Mouse (Mus musculus) neural tube, embryonic 15.5 days (tissue): ENCODE measurements at regions not wholly inside any gene's neighbourhood (a gene's known extent, or its start where the extent isn't known, plus 50 kb on each side); places are given as distances from the start of the nearest gene placed in this dataset.
A peak's percentile ranks its signal among the peaks of the same experiment; 100 is the strongest.

ENCODE experiments used
- ATAC-seq: fragments of 200-750 bp; cut with Nextera tagmentation; 2 replicates; pipeline ENCODE4 v1.8.0; 2017; ENCODE audit warnings: mild to moderate bottlenecking, moderate TSS enrichment, moderate library complexity; ENCODE audit not compliant: low FRiP score
- H3K27ac ChIP-seq: fragments of 300-500 bp; sonication (generic); replicated peaks from 2 replicates; pipeline ENCODE4 v1.5.1; 2015; ENCODE audit warnings: mild to moderate bottlenecking, inconsistent platforms
- H3K27me3 ChIP-seq: fragments of 300-500 bp; sonication (generic); replicated peaks from 2 replicates; pipeline ENCODE4 v1.6.1; 2015; ENCODE audit warnings: inconsistent platforms
- H3K36me3 ChIP-seq: fragments of 300-500 bp; sonication (generic); 2 replicates; pipeline ENCODE4 v1.6.1; 2015; ENCODE audit warnings: inconsistent platforms
- H3K4me1 ChIP-seq: fragments of 300-500 bp; sonication (generic); 2 replicates; pipeline ENCODE4 v1.6.1; 2015; ENCODE audit warnings: inconsistent platforms
- H3K4me2 ChIP-seq: fragments of 300-500 bp; sonication (generic); 2 replicates; pipeline ENCODE4 v1.6.1; 2015; ENCODE audit warnings: inconsistent platforms, mild to moderate bottlenecking, moderate library complexity
- H3K4me3 ChIP-seq: fragments of 300-500 bp; sonication (generic); replicated peaks from 2 replicates; pipeline ENCODE4 v1.5.1; 2015; ENCODE audit warnings: mild to moderate bottlenecking, inconsistent platforms
- H3K9ac ChIP-seq: fragments of 300-500 bp; sonication (generic); replicated peaks from 2 replicates; pipeline ENCODE4 v1.6.1; 2015; ENCODE audit warnings: mild to moderate bottlenecking, inconsistent platforms
- H3K9me3 ChIP-seq: fragments of 300-500 bp; sonication (generic); replicated peaks from 2 replicates; pipeline ENCODE4 v1.6.1; 2016; ENCODE audit warnings: inconsistent platforms
- WGBS: fragments of 180-500 bp; shearing (Covaris S2); methylation state at CpG from one replicate; pipeline ENCODE4 v1.1.7; 2015; ENCODE audit warnings: mixed read lengths; 5-methylcytosine and 5-hydroxymethylcytosine counted together

DNA sequence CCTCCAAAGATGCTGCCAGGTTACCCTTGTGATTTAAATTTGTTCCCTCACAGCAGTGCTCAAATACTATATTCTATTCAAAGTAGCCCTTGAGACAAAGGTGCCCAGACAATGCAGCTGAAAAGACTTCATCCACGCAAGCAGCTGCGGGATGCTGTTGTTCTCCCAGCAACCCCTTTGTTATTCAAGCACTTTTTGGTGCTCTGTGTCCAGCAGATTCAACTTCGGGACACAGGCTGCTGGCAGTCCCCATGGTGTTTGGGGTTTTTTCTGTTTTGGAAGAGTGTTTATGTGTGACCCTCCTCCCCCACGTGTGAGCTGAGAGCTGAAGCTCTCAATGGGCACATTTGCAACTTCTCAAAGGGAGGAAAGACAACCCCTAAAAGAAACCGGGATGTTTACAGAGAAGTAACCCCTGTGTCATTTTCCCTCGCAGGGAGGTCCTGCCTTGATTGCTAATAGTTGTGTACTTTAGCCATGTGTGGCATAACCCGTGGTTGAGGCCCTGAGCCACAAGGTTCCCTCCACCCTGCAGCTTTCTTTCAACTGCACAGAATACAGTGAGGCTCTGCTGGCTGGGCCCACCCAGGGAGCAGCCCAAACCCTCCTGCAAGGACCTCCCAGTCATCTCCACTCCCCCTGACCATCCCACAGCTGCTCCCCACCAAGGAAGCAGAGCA is 108.9 kb downstream of the Hsd17b3 start:
- Histone ChIP-seq H3K4me3 (no peak overlapping the region), H3K36me3 (no peaks in the 10 kb centered on the region), H3K27ac (no peak overlapping the region), H3K27me3 (no peaks in the 10 kb centered on the region), H3K4me1 (peaks cover 8% of the 10 kb centered on the region), H3K9me3 (no peaks in the 10 kb centered on the region), H3K9ac (no peak overlapping the region), H3K4me2 (no peak overlapping the region)
- ATAC-seq: no peak
- WGBS: 8% methylated on average over 7 of the region's 7 CpGs

DNA sequence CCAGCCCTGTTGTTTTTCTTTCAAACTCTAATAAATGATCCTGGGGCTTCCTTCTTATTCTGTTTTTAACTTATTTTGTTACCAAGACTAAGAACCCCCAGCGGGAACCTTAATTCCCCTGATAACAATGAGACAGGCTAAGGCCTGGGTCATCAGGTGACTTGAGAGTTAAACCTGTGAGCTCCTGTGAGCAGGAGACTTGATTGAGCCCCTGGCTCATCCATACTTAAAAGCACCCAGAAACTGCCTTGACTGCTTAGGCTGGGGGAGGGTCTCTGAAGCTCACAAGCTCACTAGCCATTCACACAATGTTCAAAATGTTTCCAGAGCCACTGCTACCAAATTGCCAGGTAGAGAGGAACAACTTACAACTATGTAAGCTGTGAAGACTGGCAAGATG is 109.4 kb downstream of the Hsd17b3 start:
- H3K27me3 ChIP-seq: no peaks in the 10 kb centered on the region
- H3K9me3 ChIP-seq: no peaks in the 10 kb centered on the region
- H3K27ac ChIP-seq: no peak overlapping the region
- H3K4me1 ChIP-seq: peaks cover 7% of the 10 kb centered on the region
- ATAC-seq: no peak
- no peak overlapping the region for H3K9ac ChIP-seq
- no peak overlapping the region for H3K4me2 ChIP-seq
- 15% methylated on average over 1 of the region's 1 CpGs for WGBS
- no peaks in the 10 kb centered on the region for H3K36me3 ChIP-seq
- H3K4me3 ChIP-seq: no peak overlapping the region

DNA sequence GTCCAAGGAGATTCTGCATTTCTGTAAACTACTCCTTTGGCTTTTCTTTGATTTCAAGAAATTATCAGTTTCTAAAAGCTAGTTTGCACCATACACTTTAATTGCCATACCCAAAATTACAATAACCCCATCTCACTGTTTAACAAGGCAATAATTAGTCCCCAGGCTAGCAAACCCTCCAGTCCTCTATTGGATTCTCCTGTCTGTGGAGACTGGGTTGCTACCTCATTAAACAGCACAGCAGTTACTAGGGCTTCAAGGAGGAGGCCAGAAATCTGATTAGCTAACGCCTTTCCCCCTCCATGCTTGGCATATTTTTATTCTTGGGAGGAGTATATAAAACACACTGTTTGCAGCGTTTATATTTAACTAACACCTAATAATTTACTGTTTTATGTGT is 119.1 kb downstream of the Hsd17b3 start:
- no peaks in the 10 kb centered on the region for H3K4me1 ChIP-seq
- ATAC-seq: no peak; the same call in 1 of the 2 replicates
- H3K27me3 ChIP-seq: no peaks in the 10 kb centered on the region
- H3K27ac ChIP-seq: no peak overlapping the region
- H3K9ac ChIP-seq: no peak overlapping the region
- no peaks in the 10 kb centered on the region for H3K9me3 ChIP-seq
- H3K4me3 ChIP-seq: no peak overlapping the region
- H3K36me3 ChIP-seq: no peaks in the 10 kb centered on the region
- no peak overlapping the region for H3K4me2 ChIP-seq
- 48% methylated on average over 2 of the region's 2 CpGs for WGBS

GRCm38 (mm10) chr13:63968623-63969022 is 120.4 kb downstream of the Hsd17b3 start:
- WGBS: 49% methylated on average over 3 of the region's 3 CpGs
- H3K4me3 ChIP-seq: no peak overlapping the region
- H3K9me3 ChIP-seq: no peaks in the 10 kb centered on the region

GRCm38 (mm10) chr13:63957098-63957497 is 131.9 kb downstream of the Hsd17b3 start:
- Histone ChIP-seq H3K9me3 (no peaks in the 10 kb centered on the region), H3K9ac (no peak overlapping the region), H3K27ac (no peak overlapping the region), H3K4me1 (peaks cover under 1% of the 10 kb centered on the region; the same call in 1 of the 2 replicates), H3K27me3 (no peaks in the 10 kb centered on the region), H3K36me3 (no peaks in the 10 kb centered on the region), H3K4me3 (no peak overlapping the region), H3K4me2 (no peak overlapping the region)
- 25% methylated on average over 5 of the region's 5 CpGs for WGBS
- ATAC-seq: no peak

More at GRCm38 (mm10) chr13:63968623-63969022, 120.4 kb downstream of the Hsd17b3 start:
- Histone ChIP-seq H3K27me3 (no peaks in the 10 kb centered on the region), H3K9ac (no peak overlapping the region), H3K4me1 (no peaks in the 10 kb centered on the region), H3K27ac (no peak overlapping the region), H3K4me2 (no peak overlapping the region), H3K36me3 (no peaks in the 10 kb centered on the region)
- no peak for ATAC-seq

DNA sequence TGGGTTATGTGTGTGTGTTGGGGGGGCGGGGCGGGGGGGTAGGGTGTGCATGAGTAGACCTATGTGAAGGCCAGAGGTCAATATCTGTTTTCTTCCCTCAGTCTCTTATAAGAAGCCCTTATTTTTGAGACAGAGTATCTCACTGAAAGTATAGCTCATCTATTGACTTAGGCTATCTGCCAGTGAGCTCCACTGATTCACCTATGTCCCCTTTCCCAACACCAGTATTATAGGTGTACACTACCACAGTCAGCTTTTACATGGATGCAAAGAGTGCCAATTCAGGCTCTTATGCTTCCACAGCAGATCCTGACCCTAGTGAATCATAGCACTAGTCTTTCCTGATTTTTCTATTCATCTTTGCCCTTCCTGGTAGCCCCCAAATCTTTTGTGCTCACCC is 134.7 kb downstream of the Hsd17b3 start:
- H3K4me3 ChIP-seq: no peak overlapping the region
- H3K4me2 ChIP-seq: no peak overlapping the region
- no peak overlapping the region for H3K9ac ChIP-seq
- H3K4me1 ChIP-seq: peaks cover 12% of the 10 kb centered on the region
- H3K9me3 ChIP-seq: no peaks in the 10 kb centered on the region
- ATAC-seq: no peak
- H3K36me3 ChIP-seq: no peaks in the 10 kb centered on the region
- no peak overlapping the region for H3K27ac ChIP-seq
- no peaks in the 10 kb centered on the region for H3K27me3 ChIP-seq
- 96% methylated on average over 2 of the region's 2 CpGs for WGBS

DNA sequence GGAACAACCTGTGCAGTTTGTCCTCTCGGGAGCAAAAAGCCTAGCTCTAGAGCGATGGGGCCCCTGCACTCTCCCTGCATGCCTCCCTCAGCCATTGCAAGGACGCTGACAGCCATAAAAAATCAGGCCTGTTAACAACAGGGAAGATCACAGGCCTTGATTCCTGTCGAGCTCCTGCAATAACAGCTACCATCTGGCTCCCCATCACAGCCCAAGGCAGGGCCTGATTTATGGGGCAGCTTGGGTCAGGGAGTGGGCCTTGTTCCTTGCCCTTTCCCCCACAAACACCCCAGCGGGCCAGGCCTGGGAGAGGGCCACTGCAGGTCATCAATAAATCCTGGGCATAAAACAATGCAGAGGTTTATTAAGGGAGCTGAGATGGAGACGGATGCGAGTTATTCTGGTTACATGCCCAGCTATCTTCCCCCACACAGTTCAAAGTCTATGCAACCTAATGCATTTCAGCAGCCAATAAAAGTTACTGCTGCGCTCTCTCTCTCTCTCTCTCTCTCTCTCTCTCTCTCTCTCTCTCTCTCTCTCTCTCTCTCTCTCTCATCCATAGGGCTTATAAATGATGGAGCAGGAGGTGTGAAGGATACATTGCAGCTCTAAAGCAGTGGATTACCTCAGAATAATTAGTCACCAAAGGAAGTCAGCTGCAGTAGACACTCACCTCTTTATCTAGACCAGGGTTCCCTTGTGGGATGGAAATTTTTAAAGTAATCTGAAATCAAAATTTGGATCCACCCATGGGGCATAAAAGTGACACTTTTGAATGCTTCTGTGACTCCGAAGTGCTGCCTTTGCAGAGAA is 136.9 kb downstream of the Hsd17b3 start:
- H3K9me3 ChIP-seq: no peaks in the 10 kb centered on the region
- no peak overlapping the region for H3K4me2 ChIP-seq
- H3K36me3 ChIP-seq: no peaks in the 10 kb centered on the region
- H3K27me3 ChIP-seq: 0 out of 2 replicates have a peak, but pooled peaks cover 4% of the 10 kb centered on the region
- peak; percentile 58; the same call in 1 of the 2 replicates for ATAC-seq
- no peak overlapping the region for H3K9ac ChIP-seq
- 13% methylated on average over 9 of the region's 9 CpGs for WGBS
- peaks cover 12% of the 10 kb centered on the region for H3K4me1 ChIP-seq
- no peak overlapping the region for H3K4me3 ChIP-seq
- peak overlapping the region; percentile 49 for H3K27ac ChIP-seq

DNA sequence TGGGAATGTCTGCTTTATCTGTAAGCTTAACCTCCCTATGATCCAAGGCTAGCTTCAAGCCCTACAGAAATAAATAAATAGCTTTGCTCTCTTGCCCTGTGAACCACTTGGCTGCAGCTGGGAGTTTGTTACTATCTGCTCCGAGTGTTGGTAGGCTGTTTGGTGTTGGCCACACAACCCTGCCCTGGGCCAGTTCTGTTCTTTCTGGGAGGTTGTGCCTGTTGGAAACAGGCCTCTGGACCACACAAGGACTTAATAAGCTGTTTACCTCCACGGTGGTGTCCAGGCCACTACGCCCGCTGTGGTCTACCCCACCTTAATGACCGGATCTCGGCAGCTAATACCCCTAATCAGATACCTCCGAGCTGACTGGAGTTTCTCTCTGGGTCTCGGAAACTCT is 136.1 kb downstream of the Ercc6l2 start:
- no peaks in the 10 kb centered on the region for H3K36me3 ChIP-seq
- 0 out of 2 replicates have a peak, but pooled peaks cover 4% of the 10 kb centered on the region for H3K27me3 ChIP-seq
- peaks cover 12% of the 10 kb centered on the region for H3K4me1 ChIP-seq
- no peak for ATAC-seq
- no peak overlapping the region for H3K9ac ChIP-seq
- H3K4me2 ChIP-seq: no peak overlapping the region
- no peaks in the 10 kb centered on the region for H3K9me3 ChIP-seq
- H3K27ac ChIP-seq: no peak overlapping the region
- WGBS: 26% methylated on average over 8 of the region's 8 CpGs
- no peak overlapping the region for H3K4me3 ChIP-seq
